Mouse (Mus musculus): ENCODE measurements around the gene Wnt10a. TPM values are rescaled to one million over a fixed set of nuclear protein-coding genes. Genes with fewer than 3 reads are reported as not detected.
A peak's percentile ranks its signal among the peaks of the same experiment; 100 is the strongest.

The Wnt10a gene
- polyA plus RNA-seq, 1 experiment from 2014 or later = not detected

GRCm38 (mm10) chr1:74805340-74805835, 14.1 kb downstream of the Wnt10a start:
- H3K9me3 ChIP-seq (ENCODE audit: low read depth, low read length) = no peaks in the 10 kb centered on the region
- no peak for TF ChIP-seq CTCF (IDR thresholded peaks at IDR 0.05; ENCODE audit: low read depth)
- WGBS = 15% methylated on average over 4 of the region's 4 CpGs
- no peak overlapping the region for H3K4me3 ChIP-seq (ENCODE audit: low read depth, low read length)
- no peak overlapping the region for H3K9ac ChIP-seq
- H3K4me2 ChIP-seq = no peak overlapping the region
- peaks cover 11% of the 10 kb centered on the region; the same call in 1 of the 2 replicates for H3K4me1 ChIP-seq (ENCODE audit: insufficient read depth)
- no peaks in the 10 kb centered on the region for H3K36me3 ChIP-seq (ENCODE audit: insufficient read depth)
- ATAC-seq (ENCODE audit: insufficient read depth) (no peak), DNase-seq (no peak)
- peaks cover 87% of the 10 kb centered on the region for H3K27me3 ChIP-seq (ENCODE audit: insufficient read depth, low read length)
- H3K27ac ChIP-seq (ENCODE audit: low read depth) = no peak overlapping the region

GRCm38 (mm10) chr1:74805843-74806242, 14.5 kb downstream of the Wnt10a start:
- Histone ChIP-seq H3K4me1 (ENCODE audit: insufficient read depth) (peaks cover 11% of the 10 kb centered on the region; the same call in 1 of the 2 replicates), H3K9ac (no peak overlapping the region), H3K36me3 (ENCODE audit: insufficient read depth) (no peaks in the 10 kb centered on the region), H3K4me2 (peak overlapping the region; percentile 56; the same call in 1 of the 2 replicates), H3K4me3 (ENCODE audit: low read depth, low read length) (0 out of 2 replicates have a peak overlapping the region, but pooled peaks have one; percentile 25), H3K27ac (ENCODE audit: low read depth) (no peak overlapping the region), H3K9me3 (ENCODE audit: low read depth, low read length) (no peaks in the 10 kb centered on the region), H3K27me3 (ENCODE audit: insufficient read depth, low read length) (peaks cover 83% of the 10 kb centered on the region)
- DNase-seq (no peak), ATAC-seq (ENCODE audit: insufficient read depth) (no peak)
- TF ChIP-seq CTCF (IDR thresholded peaks at IDR 0.05; ENCODE audit: low read depth) = no peak
- 16% methylated on average over 5 of the region's 5 CpGs for WGBS

- no peaks in the 10 kb centered on the region for H3K9me3 ChIP-seq (ENCODE audit: low read depth, low read length)
- peaks cover 11% of the 10 kb centered on the region; the same call in 1 of the 2 replicates for H3K4me1 ChIP-seq (ENCODE audit: insufficient read depth)
- peak overlapping the region; percentile 25 for H3K4me3 ChIP-seq (ENCODE audit: low read depth, low read length)
- no peak overlapping the region for H3K27ac ChIP-seq (ENCODE audit: low read depth)
- ATAC-seq (ENCODE audit: insufficient read depth) (no peak), DNase-seq (peak; percentile 51)
- WGBS = 2% methylated on average over 38 of the region's 38 CpGs
- H3K9ac ChIP-seq = peak overlapping the region; percentile 26; the same call in 1 of the 2 replicates
- peak overlapping the region; percentile 56 for H3K4me2 ChIP-seq
- TF ChIP-seq CTCF (IDR thresholded peaks at IDR 0.05; ENCODE audit: low read depth) = peak; percentile 53
- no peaks in the 10 kb centered on the region for H3K36me3 ChIP-seq (ENCODE audit: insufficient read depth)
- H3K27me3 ChIP-seq (ENCODE audit: insufficient read depth, low read length) = peaks cover 78% of the 10 kb centered on the region
These were observed 15.3 kb downstream of the Wnt10a start for GRCm38 (mm10) chr1:74806360-74807311.

- H3K27ac ChIP-seq (ENCODE audit: low read depth) = no peak overlapping the region
- ATAC-seq (ENCODE audit: insufficient read depth) (peak; percentile 22), DNase-seq (no peak)
- WGBS = 6% methylated on average over 23 of the region's 23 CpGs
- H3K36me3 ChIP-seq (ENCODE audit: insufficient read depth) = no peaks in the 10 kb centered on the region
- peaks cover 11% of the 10 kb centered on the region; the same call in 1 of the 2 replicates for H3K4me1 ChIP-seq (ENCODE audit: insufficient read depth)
- H3K4me3 ChIP-seq (ENCODE audit: low read depth, low read length) = no peak overlapping the region
- H3K27me3 ChIP-seq (ENCODE audit: insufficient read depth, low read length) = peaks cover 68% of the 10 kb centered on the region
- TF ChIP-seq CTCF (IDR thresholded peaks at IDR 0.05; ENCODE audit: low read depth) = no peak
- no peak overlapping the region for H3K9ac ChIP-seq
- peak overlapping the region; percentile 56 for H3K4me2 ChIP-seq
- H3K9me3 ChIP-seq (ENCODE audit: low read depth, low read length) = no peaks in the 10 kb centered on the region
These were observed 16.3 kb downstream of the Wnt10a start for GRCm38 (mm10) chr1:74807551-74808071.

GRCm38 (mm10) chr1:74808078-74808477, 16.8 kb downstream of the Wnt10a start:
- H3K27me3 ChIP-seq (ENCODE audit: insufficient read depth, low read length) = peaks cover 63% of the 10 kb centered on the region
- peak overlapping the region; percentile 56 for H3K4me2 ChIP-seq
- peak; percentile 97 for TF ChIP-seq CTCF (IDR thresholded peaks at IDR 0.05; ENCODE audit: low read depth)
- peak; percentile 87 for ATAC-seq (ENCODE audit: insufficient read depth)
- peaks cover 11% of the 10 kb centered on the region; the same call in 1 of the 2 replicates for H3K4me1 ChIP-seq (ENCODE audit: insufficient read depth)
- H3K27ac ChIP-seq (ENCODE audit: low read depth) = no peak overlapping the region
- under 1% methylated on average over 16 of the region's 16 CpGs for WGBS
- no peak overlapping the region for H3K9ac ChIP-seq
- no peaks in the 10 kb centered on the region for H3K36me3 ChIP-seq (ENCODE audit: insufficient read depth)
- 0 out of 2 replicates have a peak overlapping the region, but pooled peaks have one; percentile 9 for H3K4me3 ChIP-seq (ENCODE audit: low read depth, low read length)
- peak; percentile 99 for DNase-seq
- H3K9me3 ChIP-seq (ENCODE audit: low read depth, low read length) = no peaks in the 10 kb centered on the region

- TF ChIP-seq CTCF (IDR thresholded peaks at IDR 0.05; ENCODE audit: low read depth) = no peak
- Histone ChIP-seq H3K4me2 (no peak overlapping the region), H3K36me3 (ENCODE audit: insufficient read depth) (no peaks in the 10 kb centered on the region), H3K27me3 (ENCODE audit: insufficient read depth, low read length) (peaks cover 54% of the 10 kb centered on the region), H3K4me3 (ENCODE audit: low read depth, low read length) (no peak overlapping the region), H3K27ac (ENCODE audit: low read depth) (no peak overlapping the region), H3K9me3 (ENCODE audit: low read depth, low read length) (no peaks in the 10 kb centered on the region), H3K4me1 (ENCODE audit: insufficient read depth) (peaks cover 11% of the 10 kb centered on the region; the same call in 1 of the 2 replicates), H3K9ac (no peak overlapping the region)
- WGBS = 44% methylated on average over 10 of the region's 10 CpGs
- ATAC-seq (ENCODE audit: insufficient read depth) (no peak), DNase-seq (peak; percentile 52)
These were observed 17.7 kb downstream of the Wnt10a start for GRCm38 (mm10) chr1:74809007-74809406.

Data from lung, embryonic 14.5 days (tissue).